Mouse (Mus musculus): ENCODE measurements around the gene Themis.

- TF ChIP-seq ZC3H11A (IDR thresholded peaks at IDR 0.05; ENCODE audit: borderline replicate concordance, low read depth, low read length) (no peak), HCFC1 (IDR thresholded peaks at IDR 0.05; ENCODE audit: borderline replicate concordance, insufficient read depth, low read length) (no peak), ZNF384 (IDR thresholded peaks at IDR 0.05; ENCODE audit: low read depth, low read length) (no peak), CHD2 (IDR thresholded peaks at IDR 0.05; ENCODE audit: low read depth, low read length) (no peak)
Observed at GRCm38 (mm10) chr10:28805160-28805559, 137.0 kb downstream of the Themis start.

Measured in ES-E14 (cell line).